Mouse (Mus musculus): ENCODE measurements around the gene Ldhb. TPM values are rescaled to one million over a fixed set of nuclear protein-coding genes. Genes with fewer than 3 reads are reported as not detected.

Ldhb gene
- total RNA-seq, 4 experiments from 2014 or later, result 561 to 645 (median 604) TPM

GRCm38 (mm10) chr6:142451381-142451780 is 56.4 kb downstream of the Ldhb start:
- DNase-seq (ENCODE audit: low spot score in 2 of 2), result no peak

Other genes starting within 250 kb of the Ldhb start
- not detected for gene Iapp, start 209.5 kb downstream of the Ldhb start, total RNA-seq (2022)
- gene Slco1a5, start 185.0 kb downstream of the Ldhb start, total RNA-seq (2022), result under 1 TPM in 1 of 4 experiments, not detected in 3; 0.32 TPM
- gene Pyroxd1, start 162.3 kb downstream of the Ldhb start, total RNA-seq (2022), result 10 to 100 TPM; 12.2 to 17.3 (median 14.7) TPM
- 10 to 100 TPM; 21.8 to 25.7 (median 23.6) TPM for gene Recql, start 120.9 kb downstream of the Ldhb start, total RNA-seq (2022)
- gene Golt1b, start 120.7 kb downstream of the Ldhb start, total RNA-seq (2022), result 10 to 100 TPM; 30.6 to 34.0 (median 33.0) TPM
- 1 to 10 TPM in 1 of 4 experiments, under 1 TPM in 3; 0.70 to 1.2 (median 0.87) TPM for gene Spx, start 94.5 kb downstream of the Ldhb start, total RNA-seq (2022)
- under 1 TPM in 3 of 4 experiments, not detected in 1; 0.16 to 0.18 (median 0.16) TPM for gene Gys2, start 34.8 kb downstream of the Ldhb start, total RNA-seq (2022)
- gene Kcnj8, start 63.7 kb upstream of the Ldhb start, total RNA-seq (2022), result 1 to 10 TPM; 1.7 to 2.3 (median 1.9) TPM
- gene Abcc9, start 194.4 kb upstream of the Ldhb start, total RNA-seq (2022), result 1 to 10 TPM; 3.2 to 4.2 (median 4.0) TPM
- gene Cmas, start 248.7 kb upstream of the Ldhb start, total RNA-seq (2022), result 100 to 1,000 TPM in 2 of 4 experiments, 10 to 100 TPM in 2; 97.9 to 106 (median 101) TPM